Mouse (Mus musculus): ENCODE measurements around the gene Gm21863. TPM values are rescaled to one million over a fixed set of nuclear protein-coding genes. Genes with fewer than 3 reads are reported as not detected.

Gene Gm21863
- not detected for polyA plus RNA-seq (2014; fragmentation: Illumina TruSeq; extraction: RNeasy Lipid Tissue Mini Kit (QIAGEN cat#74804); ENCODE audit: low read depth, low replicate concordance)

GRCm38 (mm10) chr12:19953869-19954555 is at the start of gene Gm21863:
TSS of gene Gm21863 (plus strand) at chr12:19954505.

Data from heart, adult 10 weeks (tissue).